Comparison of ENCODE assay signal across 33 mouse cellular contexts in the genomic region with DNA sequence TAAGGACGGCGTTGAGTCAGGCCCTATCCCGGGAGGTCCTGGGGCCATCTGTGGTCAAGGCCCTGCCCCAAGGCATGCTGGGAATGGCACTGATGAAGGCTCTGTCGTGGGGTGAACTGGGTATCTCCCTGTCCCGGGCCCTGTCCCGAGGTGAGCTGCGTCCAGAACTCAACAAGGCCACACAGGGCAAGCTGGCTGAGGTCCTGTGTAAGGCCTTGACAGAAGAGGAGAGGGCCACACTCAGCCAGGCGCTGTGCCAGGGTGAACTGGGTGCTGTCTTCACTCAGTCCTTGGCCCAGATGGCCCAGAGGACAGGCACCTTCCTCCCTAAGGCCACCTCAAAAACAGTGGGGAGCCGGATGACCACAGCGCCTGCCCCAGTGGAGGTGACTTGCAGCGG. TPM values are rescaled to one million over a fixed set of nuclear protein-coding genes. Genes with fewer than 3 reads are reported as not detected.
A peak's percentile ranks its signal among the peaks of the same experiment; 100 is the strongest.
DNase-seq lines count a peak whose midpoint lies in the region; ATAC-seq and TF ChIP-seq lines count a peak whose summit lies in the region.
"Had no signal": no experiment of that assay in that cellular context is flagged by ENCODE, and none has a peak within 500 bp of the region (broad histone marks: within the 10 kb centered on the region; RNA-seq: fewer than 3 reads in every experiment).

No protein-coding gene starts in this region.

- no peaks in the 10 kb centered on the region for H3K27me3 ChIP-seq in cerebellum, adult 2 months (ENCODE audit: control insufficient read depth, insufficient read depth, low read length)
- H3K27me3 ChIP-seq in heart, embryonic 10.5 days (ENCODE audit: insufficient read depth, poor library complexity, severe bottlenecking) = peaks cover 21% of the 10 kb centered on the region; the same call in 1 of the 2 replicates
- no peaks in the 10 kb centered on the region for H3K27me3 ChIP-seq in splenic B cell, adult 2 months (ENCODE audit: control insufficient read depth, insufficient read depth, low read length, poor library complexity, severe bottlenecking)
- H3K27me3 ChIP-seq: embryonic facial prominence, embryonic 12.5 days; midbrain, embryonic 13.5 days; Patski had no signal

- DNase-seq in cerebellum, adult 11-12 months = peak; percentile 33
- no peak for DNase-seq in cerebellum, adult 2 months
- DNase-seq in heart, adult 11 months = peak; percentile 93
- DNase-seq in heart, embryonic 10.5 days (ENCODE audit: low spot score) = no peak
- peak; percentile 78 for DNase-seq in adrenal gland, postnatal 10 days
- peak; percentile 32 for DNase-seq in splenic B cell, adult 2 months (ENCODE audit: low read depth, low spot score)
- DNase-seq: forebrain, postnatal 0 days; kidney, adult 8-10 months; layer of hippocampus, adult 9-11 months; liver; lung, adult 2 months; retina, postnatal 1 day; thymus, adult 2 months; thymus, postnatal 36 days had no signal

- no peak for TF ChIP-seq POLR2A in cerebellum, adult 2 months (IDR thresholded peaks at IDR 0.05; ENCODE audit: borderline replicate concordance, insufficient read depth, low read length)

- no peaks in the 10 kb centered on the region for H3K36me3 ChIP-seq in heart, embryonic 10.5 days
- no peaks in the 10 kb centered on the region for H3K36me3 ChIP-seq in splenic B cell, adult 2 months (ENCODE audit: control insufficient read depth, insufficient read depth, low read length, poor library complexity, severe bottlenecking)
- H3K36me3 ChIP-seq: embryonic facial prominence, embryonic 12.5 days; midbrain, embryonic 13.5 days had no signal

- no peaks in the 10 kb centered on the region for H3K9me3 ChIP-seq in heart, embryonic 10.5 days
- H3K9me3 ChIP-seq: embryonic facial prominence, embryonic 12.5 days; midbrain, embryonic 13.5 days had no signal

- WGBS in cerebellum, adult 2 months = 75% methylated on average over 11 of the region's 11 CpGs
- WGBS in heart, embryonic 10.5 days = 80% methylated on average over 11 of the region's 11 CpGs

- no peak for ATAC-seq in monocyte, adult 5-6 weeks (replicated peaks; ENCODE audit: insufficient number of reproducible peaks, low FRiP score, low TSS enrichment, poor library complexity, severe bottlenecking)
- ATAC-seq: forebrain, postnatal 0 days; hindbrain, embryonic 16.5 days; midbrain, embryonic 13.5 days had no signal

- H3K27ac ChIP-seq in cerebellum, adult 2 months (ENCODE audit: insufficient read depth, low read length) = no peak overlapping the region
- no peak overlapping the region for H3K27ac ChIP-seq in heart, embryonic 10.5 days
- H3K27ac ChIP-seq: embryonic facial prominence, embryonic 12.5 days; heart, adult 2 months; kidney, postnatal 0 days; liver, embryonic 14.5 days; macrophage; midbrain, embryonic 13.5 days had no signal

- H3K4me1 ChIP-seq in cerebellum, adult 2 months (ENCODE audit: control insufficient read depth, insufficient read depth, low read length) = peaks cover 28% of the 10 kb centered on the region
- peaks cover 10% of the 10 kb centered on the region; the same call in 1 of the 2 replicates for H3K4me1 ChIP-seq in heart, embryonic 10.5 days
- H3K4me1 ChIP-seq: embryonic facial prominence, embryonic 12.5 days; midbrain, embryonic 13.5 days had no signal

- TF ChIP-seq CTCF in cerebellum, adult 2 months (IDR thresholded peaks at IDR 0.05; ENCODE audit: borderline replicate concordance, insufficient read depth, low read depth, low read length) = no peak

- H3K4me3 ChIP-seq in cerebellum, adult 2 months (replicated peaks; ENCODE audit: insufficient read depth, low read depth, low read length) = no peak overlapping the region
- no peak overlapping the region for H3K4me3 ChIP-seq in heart, embryonic 10.5 days
- H3K4me3 ChIP-seq: embryonic facial prominence, embryonic 12.5 days; heart, adult 2 months; midbrain, embryonic 13.5 days had no signal

RNA-seq across cellular contexts. Expression of gene Gm3336, which starts 7.3 kb away (rescaled TPM):
- polyA plus RNA-seq in cerebellum, adult 2 months (2012; rRNA removed) = 0.13 TPM in 1 of 2 replicates, not detected in the other
- not detected in 2 replicates for polyA plus RNA-seq in heart, embryonic 10.5 days (2016; fragmentation: Nextera tagmentation; extraction: Ambion mirVana)
- not detected for total RNA-seq in adrenal gland, postnatal 10 days (2021)
- not detected in 3 replicates for total RNA-seq in monocyte, adult 5-6 weeks (2017)
- total RNA-seq: forebrain, postnatal 0 days; gastrocnemius, postnatal 10 days; heart, adult 2 months; heart, postnatal 25 days; left cerebral cortex, postnatal 14 days; megakaryocyte-erythroid progenitor cell, adult 5-6 weeks had no signal
- polyA plus RNA-seq: embryonic facial prominence, embryonic 12.5 days; forebrain, embryonic 11.5 days; forebrain, postnatal 0 days; heart, adult 2 months; heart, embryonic 14.5 days; hindbrain, embryonic 11.5 days; limb, embryonic 11.5 days; macrophage; midbrain, embryonic 13.5 days; neural tube, embryonic 14.5 days had no signal

RNA-seq across cellular contexts. Expression of gene Iqcn, which starts 7.8 kb away (rescaled TPM):
- 0.08 and 0.11 TPM in 2 replicates for polyA plus RNA-seq in cerebellum, adult 2 months (2012; rRNA removed)
- polyA plus RNA-seq in heart, embryonic 10.5 days (2016; fragmentation: Nextera tagmentation; extraction: Ambion mirVana) = not detected in 2 replicates
- under 1 TPM; 0.15 to 0.30 TPM for total RNA-seq in adrenal gland, postnatal 10 days (2021)
- 0.67 to 0.78 TPM in 2 of 3 replicates, not detected in the other for total RNA-seq in monocyte, adult 5-6 weeks (2017)
- total RNA-seq: gastrocnemius, postnatal 10 days; heart, adult 2 months; heart, postnatal 25 days; megakaryocyte-erythroid progenitor cell, adult 5-6 weeks; MEL had no signal
- polyA plus RNA-seq: embryonic facial prominence, embryonic 12.5 days; forebrain, embryonic 11.5 days; heart, embryonic 14.5 days; hindbrain, embryonic 16.5 days; limb, embryonic 11.5 days; liver, embryonic 14.5 days; lung, adult 2 months; macrophage; neural tube, embryonic 14.5 days had no signal

RNA-seq across cellular contexts. Expression of gene Jund, which starts 12.3 kb away (rescaled TPM):
- 252 and 274 TPM in 2 replicates for polyA plus RNA-seq in cerebellum, adult 2 months (2012; rRNA removed)
- 76.3 and 116 TPM in 2 replicates for polyA plus RNA-seq in heart, embryonic 10.5 days (2016; fragmentation: Nextera tagmentation; extraction: Ambion mirVana)
- total RNA-seq in adrenal gland, postnatal 10 days (2021) = 100 to 1,000 TPM; 149 to 185 TPM
- total RNA-seq in monocyte, adult 5-6 weeks (2017) = 131 to 182 TPM (median 168 TPM) in 3 replicates

RNA-seq across cellular contexts. Expression of gene Pde4c, which starts 12.5 kb away (rescaled TPM):
- polyA plus RNA-seq in cerebellum, adult 2 months (2012; rRNA removed) = 2.5 and 3.0 TPM in 2 replicates
- 0.45 and 0.48 TPM in 2 replicates for polyA plus RNA-seq in heart, embryonic 10.5 days (2016; fragmentation: Nextera tagmentation; extraction: Ambion mirVana)
- total RNA-seq in adrenal gland, postnatal 10 days (2021) = 1 to 10 TPM; 2.4 to 2.8 TPM
- 0.10 to 0.19 TPM in 2 of 3 replicates, not detected in the other for total RNA-seq in monocyte, adult 5-6 weeks (2017)
- polyA plus RNA-seq: macrophage had no signal

RNA-seq across cellular contexts. Expression of gene Lsm4, which starts 38.0 kb away (rescaled TPM):
- 113 and 117 TPM in 2 replicates for polyA plus RNA-seq in cerebellum, adult 2 months (2012; rRNA removed)
- 344 and 410 TPM in 2 replicates for polyA plus RNA-seq in heart, embryonic 10.5 days (2016; fragmentation: Nextera tagmentation; extraction: Ambion mirVana)
- total RNA-seq in adrenal gland, postnatal 10 days (2021) = 10 to 100 TPM; 91.5 to 94.7 TPM
- 69.1 to 93.3 TPM (median 80.9 TPM) in 3 replicates for total RNA-seq in monocyte, adult 5-6 weeks (2017)

Comparison
In these comparisons a context has a peak if more than half of its experiments do, and no peak if none do; other contexts are left out.
1. DNase-seq: peak in cerebellum, adult 11-12 months (single experiment), heart, adult 11 months (single experiment), adrenal gland, postnatal 10 days (single experiment) and splenic B cell, adult 2 months (single experiment); none in cerebellum, adult 2 months (0 of 2) and heart, embryonic 10.5 days (single experiment).